Mouse (Mus musculus): ENCODE results near the gene Btbd19. TPM values are rescaled to one million over a fixed set of nuclear protein-coding genes. Genes with fewer than 3 reads are reported as not detected.

The Btbd19 gene
- polyA plus RNA-seq, 1 experiment from 2014 or later = 3.6 TPM

GRCm38 (mm10) chr4:117070624-117071023 is 54.9 kb downstream of the Btbd19 start:
- H3K27ac ChIP-seq (replicated peaks) = no peak overlapping the region
- H3K36me3 ChIP-seq (replicated peaks) = peaks cover 98% of the 10 kb centered on the region

GRCm38 (mm10) chr4:117069647-117070046 is 55.9 kb downstream of the Btbd19 start:
- no peak overlapping the region for H3K27ac ChIP-seq (replicated peaks)
- DNase-seq (ENCODE audit: low spot score) = no peak
- peaks cover 96% of the 10 kb centered on the region for H3K36me3 ChIP-seq (replicated peaks)
- H3K27me3 ChIP-seq (replicated peaks; ENCODE audit: low read depth, poor library complexity, severe bottlenecking) = no peaks in the 10 kb centered on the region; the same call in 1 of the 2 replicates
- no peaks in the 10 kb centered on the region for H3K9me3 ChIP-seq
- 89% methylated on average over 1 of the region's 1 CpGs for WGBS
- no peaks in the 10 kb centered on the region for H3K4me1 ChIP-seq
- no peak overlapping the region for H3K4me3 ChIP-seq

More at GRCm38 (mm10) chr4:117070624-117071023, 54.9 kb downstream of the Btbd19 start:
- Histone ChIP-seq H3K4me1 (no peaks in the 10 kb centered on the region), H3K27me3 (replicated peaks; ENCODE audit: low read depth, poor library complexity, severe bottlenecking) (no peaks in the 10 kb centered on the region), H3K9me3 (no peaks in the 10 kb centered on the region), H3K4me3 (no peak overlapping the region)
- 86% methylated on average over 4 of the region's 4 CpGs for WGBS
- DNase-seq (ENCODE audit: low spot score) = no peak

Small RNA genes within 50 kb of the gene (microRNA-seq; reads per million reads assigned to microRNA genes)
- not detected for gene Gm22398

Other genes starting within 250 kb of the Btbd19 start
- 2.7 and 3.0 TPM in 2 replicates for gene Zswim5, start 248.3 kb downstream of the Btbd19 start, polyA plus RNA-seq (2016; fragmentation: Nextera tagmentation; extraction: Ambion mirVana)
- gene Urod, start 131.3 kb downstream of the Btbd19 start, polyA plus RNA-seq (2016; fragmentation: Nextera tagmentation; extraction: Ambion mirVana) = 111 and 113 TPM in 2 replicates
- 9.6 and 10.1 TPM in 2 replicates for gene Hectd3, start 130.4 kb downstream of the Btbd19 start, polyA plus RNA-seq (2016; fragmentation: Nextera tagmentation; extraction: Ambion mirVana)
- gene Eif2b3, start 106.3 kb downstream of the Btbd19 start, polyA plus RNA-seq (2016; fragmentation: Nextera tagmentation; extraction: Ambion mirVana) = 63.3 and 63.4 TPM in 2 replicates
- gene Ptch2, start 29.6 kb downstream of the Btbd19 start, polyA plus RNA-seq (2016; fragmentation: Nextera tagmentation; extraction: Ambion mirVana) = 9.2 and 10.4 TPM in 2 replicates
- not detected in 2 replicates for gene Tctex1d4, start 1.1 kb upstream of the Btbd19 start, polyA plus RNA-seq (2016; fragmentation: Nextera tagmentation; extraction: Ambion mirVana)
- 7.9 and 15.1 TPM in 2 replicates for gene Plk3, start 8.2 kb upstream of the Btbd19 start, polyA plus RNA-seq (2016; fragmentation: Nextera tagmentation; extraction: Ambion mirVana)
- gene Rps8, start 30.5 kb upstream of the Btbd19 start, polyA plus RNA-seq (2016; fragmentation: Nextera tagmentation; extraction: Ambion mirVana) = 897 and 923 TPM in 2 replicates
- gene Kif2c, start 56.9 kb upstream of the Btbd19 start, polyA plus RNA-seq (2016; fragmentation: Nextera tagmentation; extraction: Ambion mirVana) = 115 and 119 TPM in 2 replicates
- 10.8 and 11.6 TPM in 2 replicates for gene Tmem53, start 126.2 kb upstream of the Btbd19 start, polyA plus RNA-seq (2016; fragmentation: Nextera tagmentation; extraction: Ambion mirVana)
- gene Armh1, start 126.4 kb upstream of the Btbd19 start, polyA plus RNA-seq (2016; fragmentation: Nextera tagmentation; extraction: Ambion mirVana) = 0.26 TPM in 2 replicates

All from embryonic facial prominence, embryonic 10.5 days (tissue).